Mouse (Mus musculus): ENCODE data around the gene Rhoj.

- TF ChIP-seq POLR2A (IDR thresholded peaks at IDR 0.05; ENCODE audit: insufficient read depth, low read depth, low read length), result no peak
- TF ChIP-seq CTCF (IDR thresholded peaks at IDR 0.05; ENCODE audit: insufficient read depth, low read depth, low read length), result no peak
Observed at GRCm38 (mm10) chr12:75414991-75415390, 106.9 kb downstream of the Rhoj start.
